Mouse (Mus musculus) small intestine, adult 2 months (tissue): ENCODE measurements around the gene Sh3pxd2b.

ENCODE experiments used
- CTCF ChIP-seq: fragments of 200-500 bp; IDR thresholded peaks from 2 replicates; pipeline ENCODE4 v1.5.1; 2012; ENCODE audit warnings: low read depth, mild to moderate bottlenecking, control low read depth, inconsistent platforms, low read length, moderate library complexity, mixed read lengths; ENCODE audit not compliant: insufficient replicate concordance, insufficient read length; ENCODE audit errors: extremely low read depth
- POLR2A ChIP-seq: fragments of 200-500 bp; IDR thresholded peaks from 2 replicates; pipeline ENCODE4 v1.6.1; 2012; ENCODE audit warnings: low read depth, mild to moderate bottlenecking, control low read depth, inconsistent platforms, low read length, moderate library complexity

DNA sequence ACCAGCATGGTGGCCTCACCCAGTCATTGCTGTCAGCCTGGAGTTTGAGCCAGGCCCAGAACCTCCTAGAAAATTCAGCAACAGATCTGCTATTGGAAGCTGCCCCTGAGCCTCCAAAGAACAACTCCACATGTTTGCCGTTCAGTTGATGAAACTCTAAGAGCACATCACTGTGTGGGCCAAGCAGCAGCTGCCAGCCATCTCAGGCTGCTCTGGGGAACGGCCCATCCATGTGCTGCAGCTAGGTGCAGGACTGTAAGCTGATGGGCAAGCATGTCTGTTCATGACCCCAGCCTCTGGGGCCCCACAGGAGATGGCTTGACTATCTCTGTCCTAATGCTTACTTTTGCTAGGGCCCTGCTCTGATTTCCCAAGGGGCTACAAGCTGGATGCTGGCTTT lies 19.4 kb downstream of the Sh3pxd2b start:
- no peak for TF ChIP-seq POLR2A
- TF ChIP-seq CTCF: no peak
